Mouse (Mus musculus) left cerebral cortex, adult 2 months (tissue): ENCODE data around the gene Ppara. TPM values are rescaled to one million over a fixed set of nuclear protein-coding genes. Genes with fewer than 3 reads are reported as not detected.

ENCODE experiments used
- DNase-seq, 2 experiments: peaks; one replicate each; pipeline ENCODE4 v3.0.0; 2021 to 2022; ENCODE audit warnings: low spot score in 2 of 2, mixed read lengths in 1 of 2; ENCODE audit errors: extremely low spot score in 1 of 2
- H3K27ac ChIP-seq: fragments of 200-600 bp; 2 replicates; pipeline ENCODE4 v1.8.1; 2022
- H3K4me3 ChIP-seq: fragments of 200-600 bp; 2 replicates; pipeline ENCODE4 v1.8.1; 2022
- CTCF ChIP-seq: fragments of 200-600 bp; IDR thresholded peaks from 2 replicates; pipeline ENCODE4 v1.8.1; 2022; ENCODE audit warnings: antibody characterized with exemption, mild to moderate bottlenecking, moderate library complexity
- intact Hi-C: fragments of 180-260 bp; cut with DNase I; formaldehyde crosslinking; loops from one replicate; pipeline ENCODE4 v1.15.1; 2025
- total RNA-seq, 2 experiments: library from RNA; stranded (reverse); gene quantifications; 2 replicates each; pipeline ENCODE4 v1.2.3; 2021

Gene Ppara
- total RNA-seq, 2 experiments from 2014 or later = 3.6 TPM

- intact Hi-C loops = no loop called here
- Histone ChIP-seq H3K27ac (no peak overlapping the region), H3K4me3 (no peak overlapping the region)
- no peak for TF ChIP-seq CTCF
- no peak for DNase-seq
These were observed 2.7 kb upstream of the Ppara start for GRCm38 (mm10) chr15:85731885-85732603.

DNA sequence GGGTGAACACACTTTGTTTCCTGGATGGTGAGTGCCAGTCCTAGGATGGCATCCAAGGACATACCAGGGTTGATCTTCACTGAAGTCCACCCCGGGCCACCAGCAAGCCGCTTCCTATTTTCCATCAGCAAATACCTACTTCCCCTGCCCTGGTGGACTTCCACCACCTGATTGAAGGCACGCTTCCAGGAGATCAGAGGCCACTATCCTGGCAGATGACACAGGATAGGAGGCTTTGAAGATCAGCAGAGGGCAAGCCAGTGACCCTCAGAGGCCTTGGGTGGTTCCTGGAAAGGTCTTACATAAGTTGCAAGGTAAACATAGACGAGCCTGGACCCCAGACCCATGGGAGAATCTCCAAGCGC, 2.2 kb upstream of the Ppara start:
- intact Hi-C loops = no loop called here
- no peak for TF ChIP-seq CTCF
- Histone ChIP-seq H3K4me3 (no peak overlapping the region), H3K27ac (no peak overlapping the region)
- DNase-seq = no peak

DNA sequence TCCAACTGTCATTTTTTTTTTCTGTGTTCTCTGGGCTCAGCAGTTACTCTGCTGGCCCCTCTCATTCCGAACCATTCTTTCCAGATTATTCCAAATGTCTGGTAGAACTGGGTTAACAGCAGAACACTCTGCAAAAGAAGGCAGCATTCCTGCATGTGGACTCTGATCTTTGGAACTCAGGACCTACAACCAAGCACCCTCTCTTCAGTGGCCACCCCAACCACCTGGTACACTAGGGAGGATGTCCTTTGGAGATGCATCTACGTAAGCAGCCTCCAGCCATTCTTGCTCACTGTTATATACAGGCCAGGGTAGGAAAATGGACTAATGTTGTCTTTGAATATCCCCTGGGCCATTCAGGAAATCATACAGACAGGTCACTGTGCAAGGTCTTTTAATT, 1.1 kb upstream of the Ppara start:
- intact Hi-C loops = no loop called here

DNA sequence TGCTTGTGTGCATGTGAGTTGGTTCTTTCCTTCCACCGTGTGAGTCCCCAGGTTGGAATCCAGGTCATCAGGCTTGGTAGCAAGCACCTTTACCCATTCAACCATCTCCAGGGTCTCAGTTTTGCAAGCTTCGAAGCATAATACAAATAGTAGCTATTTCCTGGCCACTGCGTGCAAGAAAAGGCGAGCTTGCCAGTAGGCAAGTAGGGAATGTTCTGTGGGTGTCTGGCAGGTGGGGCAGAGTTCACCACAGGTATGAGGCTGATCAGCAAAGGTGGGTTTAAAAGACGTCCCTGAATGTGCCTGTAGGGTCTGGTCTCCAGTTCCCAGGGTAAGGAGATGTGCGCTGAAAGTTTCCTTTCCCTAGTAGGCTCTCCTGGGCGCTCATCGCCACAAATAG, 635 bp upstream of the Ppara start:
- intact Hi-C loops = no loop called here
- Histone ChIP-seq H3K4me3 (no peak overlapping the region), H3K27ac (no peak overlapping the region)
- TF ChIP-seq CTCF = no peak
- DNase-seq = no peak

More for the DNA sequence above, 1.1 kb upstream of the Ppara start:
- DNase-seq = no peak
- TF ChIP-seq CTCF = no peak
- no peak overlapping the region for H3K27ac ChIP-seq
- no peak overlapping the region for H3K4me3 ChIP-seq

GRCm38 (mm10) chr15:85735063-85735835, 466 bp downstream of the Ppara start:
- peak overlapping the region; percentile 63 for H3K27ac ChIP-seq
- intact Hi-C loops = loop anchor here (5.0 kb wide), 1 partner anchor 77 kb away; the partner anchor contains the start of gene Cdpf1
- peak overlapping the region; percentile 53 for H3K4me3 ChIP-seq
- peak; percentile 16 for TF ChIP-seq CTCF
- peak; percentile 70 to 79 for DNase-seq

DNA sequence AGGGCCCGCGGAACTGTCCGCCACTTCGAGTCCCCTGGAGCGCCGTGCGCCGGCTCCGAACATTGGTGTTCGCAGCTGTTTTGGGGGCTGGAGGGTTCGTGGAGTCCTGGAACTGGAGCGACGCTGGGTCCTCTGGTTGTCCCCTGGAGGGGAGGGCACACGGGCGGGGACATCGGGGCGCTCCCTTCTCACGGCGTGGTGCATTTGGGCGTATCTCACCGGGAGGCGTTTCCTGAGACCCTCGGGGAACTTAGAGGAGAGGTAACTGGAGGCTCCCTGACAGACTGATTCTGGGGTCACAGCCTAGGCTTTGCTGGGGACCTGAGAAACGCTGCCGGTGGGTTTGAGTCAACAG, 1.0 kb downstream of the Ppara start:
- intact Hi-C loops = loop anchor here (5.0 kb wide), 1 partner anchor 76 kb away; the partner anchor contains the start of gene Cdpf1
- TF ChIP-seq CTCF = no peak
- no peak for DNase-seq
- Histone ChIP-seq H3K27ac (peak overlapping the region; percentile 20), H3K4me3 (peak overlapping the region; percentile 53)

GRCm38 (mm10) chr15:85736506-85736905, 1.7 kb downstream of the Ppara start:
- no peak overlapping the region for H3K27ac ChIP-seq
- H3K4me3 ChIP-seq = no peak overlapping the region; the same call in 1 of the 2 replicates
- TF ChIP-seq CTCF = no peak
- DNase-seq = no peak
- intact Hi-C loops = loop anchor here (5.0 kb wide), 1 partner anchor 76 kb away; the partner anchor contains the start of gene Cdpf1

DNA sequence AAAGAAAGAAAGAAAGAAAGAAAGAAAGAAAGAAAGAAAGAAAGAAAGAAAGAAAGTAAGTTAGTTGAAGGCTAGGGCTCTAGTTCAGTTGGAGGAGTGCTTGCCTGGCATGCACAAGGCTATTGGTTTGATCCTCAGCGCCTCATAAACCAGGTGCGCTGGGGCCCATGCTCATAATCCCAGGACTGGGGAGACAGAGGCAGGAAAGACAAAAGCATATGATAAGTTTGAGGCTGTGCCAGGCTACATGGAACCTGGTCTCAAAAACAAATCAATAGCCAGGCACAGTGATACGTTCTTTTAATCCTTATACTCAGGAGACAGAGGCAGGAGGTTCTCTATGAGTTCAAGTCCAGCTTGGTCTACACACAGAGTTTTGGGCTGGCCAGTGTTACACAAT, 3.6 kb downstream of the Ppara start:
- no peak for TF ChIP-seq CTCF
- no peak overlapping the region for H3K4me3 ChIP-seq
- H3K27ac ChIP-seq = no peak overlapping the region
- DNase-seq = no peak
- intact Hi-C loops = loop anchor here (5.0 kb wide), 1 partner anchor 74 kb away; the partner anchor contains the start of gene Cdpf1

GRCm38 (mm10) chr15:85738939-85739338, 4.2 kb downstream of the Ppara start:
- DNase-seq = no peak
- Histone ChIP-seq H3K27ac (no peak overlapping the region), H3K4me3 (no peak overlapping the region)
- TF ChIP-seq CTCF = no peak
- intact Hi-C loops = loop anchor here (5.0 kb wide), 1 partner anchor 73 kb away; the partner anchor contains the start of gene Cdpf1

DNA sequence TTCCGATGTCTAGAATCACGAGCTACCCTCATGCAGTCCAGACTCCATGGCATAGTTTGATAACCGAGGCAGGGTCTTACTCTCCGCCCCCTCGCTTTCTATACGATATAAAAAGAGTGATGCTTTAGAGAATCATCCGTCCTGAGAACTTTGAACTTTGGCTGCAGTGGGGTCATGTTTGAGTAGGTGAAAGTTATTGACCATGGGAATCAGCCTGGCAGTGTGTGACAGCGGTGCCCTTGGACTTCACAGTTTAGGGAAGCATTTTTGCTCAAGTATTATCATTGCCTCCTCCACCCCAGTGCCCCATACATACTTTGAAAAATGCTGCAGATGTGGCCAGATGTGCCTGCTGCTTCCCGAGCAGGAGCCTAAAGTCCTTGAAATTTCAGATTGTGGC, 7.8 kb downstream of the Ppara start:
- intact Hi-C loops = no loop called here
- no peak for TF ChIP-seq CTCF
- DNase-seq = no peak
- H3K27ac ChIP-seq = no peak overlapping the region
- H3K4me3 ChIP-seq = no peak overlapping the region

DNA sequence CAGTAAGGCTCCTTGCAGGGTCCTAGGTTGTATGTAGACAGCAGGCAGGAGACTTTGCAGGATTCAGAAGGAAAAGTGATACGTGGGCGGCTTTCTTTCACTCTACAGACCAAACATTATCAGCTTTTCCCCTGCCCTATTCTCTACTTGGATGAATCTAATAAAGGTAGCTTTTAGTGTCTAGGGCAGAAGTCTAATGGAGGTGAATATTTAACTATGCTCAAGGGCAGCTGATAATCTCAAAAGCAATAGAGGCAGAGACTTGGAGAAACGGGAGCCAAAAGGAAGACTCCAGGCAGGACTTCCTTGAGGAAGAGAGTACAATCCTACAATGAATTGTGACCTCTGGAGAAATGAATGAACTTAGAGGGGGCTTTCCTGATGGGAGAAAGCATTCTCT, 9.2 kb downstream of the Ppara start:
- H3K27ac ChIP-seq = no peak overlapping the region
- no peak for DNase-seq
- H3K4me3 ChIP-seq = no peak overlapping the region
- TF ChIP-seq CTCF = no peak
- intact Hi-C loops = no loop called here

DNA sequence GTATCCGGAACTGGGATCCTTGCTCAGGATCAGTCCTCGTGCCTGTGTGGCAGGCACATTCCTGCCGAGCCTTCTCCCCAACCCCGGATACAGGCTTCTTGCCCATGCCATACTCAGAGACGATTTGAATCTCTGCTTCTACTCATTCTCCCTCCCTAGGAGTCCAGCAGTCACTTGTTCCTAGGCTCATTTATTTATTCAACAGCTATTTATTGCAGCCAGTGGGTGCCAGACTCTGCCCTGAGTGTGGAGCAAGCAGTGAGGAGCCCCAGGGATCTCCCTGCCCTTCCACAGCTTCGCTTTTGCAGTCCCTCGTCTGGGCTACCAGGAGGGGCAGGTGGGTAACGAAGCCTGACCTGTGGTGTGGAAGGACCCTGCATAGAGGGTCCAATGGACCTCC, 11.4 kb downstream of the Ppara start:
- no peak for TF ChIP-seq CTCF
- no peak overlapping the region for H3K27ac ChIP-seq
- intact Hi-C loops = no loop called here
- no peak overlapping the region for H3K4me3 ChIP-seq
- DNase-seq = no peak

DNA sequence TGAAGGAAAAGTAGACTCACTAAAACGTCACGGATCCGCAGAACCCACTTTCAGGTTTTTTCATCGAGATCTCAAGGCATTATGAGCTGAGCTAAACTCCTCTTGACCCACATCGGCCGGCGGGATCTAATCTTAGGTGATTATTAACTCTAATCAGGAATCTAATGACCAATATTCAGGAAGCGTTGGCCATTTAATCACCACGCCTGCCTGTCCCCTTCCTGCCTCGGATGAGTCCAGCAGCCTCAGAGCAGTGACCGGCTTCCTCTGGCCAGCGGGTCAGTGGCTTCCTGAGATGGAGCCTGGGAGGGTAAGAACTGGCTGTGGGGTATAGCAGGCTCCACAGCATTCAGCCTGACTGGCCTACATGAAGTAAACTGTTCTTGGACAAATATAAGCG, 11.9 kb downstream of the Ppara start:
- no peak for DNase-seq
- intact Hi-C loops = no loop called here
- TF ChIP-seq CTCF = no peak
- H3K27ac ChIP-seq = no peak overlapping the region
- no peak overlapping the region for H3K4me3 ChIP-seq
